Mouse (Mus musculus) heart, embryonic 11.5 days (tissue): ENCODE data around the gene Iqcd. TPM values are rescaled to one million over a fixed set of nuclear protein-coding genes. Genes with fewer than 3 reads are reported as not detected.

Experiments
- ATAC-seq: fragments of 200-750 bp; cut with Nextera tagmentation; replicated peaks from 2 replicates; pipeline ENCODE4 v1.8.0; 2017; ENCODE audit warnings: moderate library complexity; ENCODE audit not compliant: insufficient number of reproducible peaks, low FRiP score, low TSS enrichment
- H3K27ac ChIP-seq: fragments of 300-500 bp; sonication (generic); 2 replicates; pipeline ENCODE4 v1.5.1; 2014; ENCODE audit warnings: mild to moderate bottlenecking, low read depth, low read length
- H3K27me3 ChIP-seq: fragments of 300-500 bp; sonication (generic); 2 replicates; pipeline ENCODE4 v1.6.1; 2014; ENCODE audit warnings: mild to moderate bottlenecking, low read length, mixed read lengths; ENCODE audit not compliant: control insufficient read depth, insufficient read depth
- H3K36me3 ChIP-seq: fragments of 300-500 bp; sonication (generic); 2 replicates; pipeline ENCODE4 v1.6.1; 2014; ENCODE audit warnings: mild to moderate bottlenecking, low read length, moderate library complexity, mixed read lengths; ENCODE audit not compliant: control insufficient read depth, insufficient read depth
- H3K4me1 ChIP-seq: fragments of 300-500 bp; sonication (generic); 2 replicates; pipeline ENCODE4 v1.6.1; 2014; ENCODE audit warnings: low read length; ENCODE audit not compliant: control insufficient read depth, insufficient read depth
- H3K4me2 ChIP-seq: fragments of 300-500 bp; sonication (generic); 2 replicates; pipeline ENCODE4 v1.6.1; 2014; ENCODE audit warnings: mild to moderate bottlenecking, moderate library complexity
- H3K4me3 ChIP-seq: fragments of 300-500 bp; sonication (generic); 2 replicates; pipeline ENCODE4 v1.5.1; 2014; ENCODE audit warnings: low read depth, low read length
- H3K9ac ChIP-seq: fragments of 300-500 bp; sonication (generic); 2 replicates; pipeline ENCODE4 v1.6.1; 2014; ENCODE audit warnings: mild to moderate bottlenecking, low read depth, low read length, moderate library complexity
- H3K9me3 ChIP-seq: fragments of 300-500 bp; sonication (generic); replicated peaks from 2 replicates; pipeline ENCODE4 v1.6.1; 2016; ENCODE audit warnings: low read length; ENCODE audit not compliant: control insufficient read depth
- WGBS: fragments of 180-500 bp; shearing (Covaris S2); extraction: QIAGEN DNeasy Blood & Tissue Kit; methylation state at CpG from one replicate; pipeline ENCODE4 v1.1.7; 2014; ENCODE audit not compliant: insufficient replicate concordance; 5-methylcytosine and 5-hydroxymethylcytosine counted together
- polyA plus RNA-seq: library from polyadenylated mRNA; unstranded; fragments of >200 nt; fragmentation: Nextera tagmentation; extraction: Ambion mirVana; gene quantifications from 2 replicates; pipeline ENCODE4 v1.2.1, GENCODE M21; 2014

The Iqcd gene
- polyA plus RNA-seq: 0.18 and 0.54 TPM in 2 replicates

GRCm38 (mm10) chr5:120588569-120589094, at the start of gene Iqcd, which contains the start of gene Tpcn1:
Gene Iqcd, plus strand, starts transcription at chr5:120589016.
Gene Tpcn1, minus strand, starts transcription at chr5:120588673.
- peak; percentile 97 for ATAC-seq
- Histone ChIP-seq H3K9me3 (no peaks in the 10 kb centered on the region), H3K36me3 (no peaks in the 10 kb centered on the region), H3K4me3 (peak within 1 kb of the TSS; percentile 87), H3K27ac (peak within 1 kb of the TSS; percentile 71), H3K9ac (peak within 1 kb of the TSS; percentile 83), H3K4me2 (peak within 1 kb of the TSS; percentile 97), H3K4me1 (peaks cover 20% of the 10 kb centered on the region), H3K27me3 (no peaks in the 10 kb centered on the region)
- under 1% methylated on average over 35 of the region's 35 CpGs for WGBS

DNA sequence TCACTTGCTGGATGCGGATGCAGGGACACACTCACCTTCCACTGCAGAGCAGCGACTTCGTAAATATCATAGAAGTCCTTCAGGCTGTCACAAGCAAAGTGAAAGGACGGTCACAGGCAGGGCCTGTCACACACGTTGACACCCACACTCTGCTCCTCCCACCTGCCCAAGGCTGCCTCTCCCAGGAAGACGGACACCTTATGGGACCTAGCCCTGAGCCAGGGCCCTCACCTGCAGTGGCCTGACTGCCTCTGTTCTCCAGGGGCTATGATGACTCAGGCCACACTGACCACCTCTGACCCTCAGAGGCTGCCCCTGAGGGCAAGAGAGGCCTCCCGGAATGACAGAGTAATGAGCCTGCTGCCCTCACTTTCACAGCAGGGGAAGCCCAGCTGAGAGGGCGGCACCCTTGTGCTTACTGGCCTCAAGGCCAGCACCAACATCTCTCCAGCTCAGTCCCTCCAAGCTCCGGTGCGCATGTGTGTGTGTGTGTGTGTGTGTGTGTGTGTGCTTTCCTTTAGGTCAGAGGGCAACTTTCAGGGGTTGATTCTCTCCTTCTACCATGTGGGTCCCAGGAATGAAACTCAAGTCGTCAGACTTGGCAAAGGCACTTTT, 40.5 kb upstream of the Iqcd start:
- Histone ChIP-seq H3K9ac (no peak overlapping the region), H3K27ac (no peak overlapping the region), H3K27me3 (no peaks in the 10 kb centered on the region), H3K4me1 (0 out of 2 replicates have a peak, but pooled peaks cover 3% of the 10 kb centered on the region), H3K36me3 (peaks cover 12% of the 10 kb centered on the region), H3K4me3 (no peak overlapping the region), H3K4me2 (no peak overlapping the region), H3K9me3 (no peaks in the 10 kb centered on the region)
- no peak for ATAC-seq
- WGBS: 69% methylated on average over 11 of the region's 11 CpGs

- H3K9me3 ChIP-seq: no peaks in the 10 kb centered on the region
- 0 out of 2 replicates have a peak, but pooled peaks cover 3% of the 10 kb centered on the region for H3K4me1 ChIP-seq
- no peak overlapping the region for H3K27ac ChIP-seq
- H3K27me3 ChIP-seq: no peaks in the 10 kb centered on the region
- ATAC-seq: no peak
- H3K9ac ChIP-seq: no peak overlapping the region
- peaks cover 12% of the 10 kb centered on the region for H3K36me3 ChIP-seq
- H3K4me3 ChIP-seq: no peak overlapping the region
- 66% methylated on average over 5 of the region's 5 CpGs for WGBS
- no peak overlapping the region for H3K4me2 ChIP-seq
Observed at GRCm38 (mm10) chr5:120550137-120550536, 38.7 kb upstream of the Iqcd start.

GRCm38 (mm10) chr5:120550673-120551072, 38.1 kb upstream of the Iqcd start:
- no peak overlapping the region for H3K4me2 ChIP-seq
- peaks cover 14% of the 10 kb centered on the region for H3K36me3 ChIP-seq
- ATAC-seq: no peak
- H3K4me3 ChIP-seq: no peak overlapping the region
- 0 out of 2 replicates have a peak, but pooled peaks cover 3% of the 10 kb centered on the region for H3K4me1 ChIP-seq
- H3K9ac ChIP-seq: no peak overlapping the region
- 92% methylated on average over 5 of the region's 5 CpGs for WGBS
- H3K27me3 ChIP-seq: no peaks in the 10 kb centered on the region
- H3K27ac ChIP-seq: no peak overlapping the region
- no peaks in the 10 kb centered on the region for H3K9me3 ChIP-seq

DNA sequence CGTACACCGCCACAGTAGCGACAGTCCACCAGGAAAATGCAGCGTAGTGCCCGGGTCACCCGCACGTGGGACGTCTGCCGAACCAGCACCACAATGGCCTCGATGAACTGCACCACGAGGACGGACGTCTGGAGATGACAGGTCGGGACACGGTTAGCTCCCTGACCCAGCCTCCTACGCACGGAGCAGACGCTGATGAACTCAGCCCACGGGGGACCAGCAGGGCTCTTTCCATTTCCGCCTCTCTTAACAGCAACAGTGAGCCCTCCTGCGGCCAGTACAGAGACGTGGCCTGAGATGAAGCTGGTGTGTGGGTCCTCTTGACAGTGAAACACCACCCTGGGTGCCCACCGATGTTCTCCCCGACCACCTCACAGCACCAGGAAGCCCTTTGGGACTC, 32.9 kb upstream of the Iqcd start:
- Histone ChIP-seq H3K36me3 (peaks cover 18% of the 10 kb centered on the region), H3K4me2 (no peak overlapping the region), H3K27ac (no peak overlapping the region), H3K9ac (no peak overlapping the region), H3K9me3 (no peaks in the 10 kb centered on the region), H3K4me3 (no peak overlapping the region), H3K4me1 (peaks cover 21% of the 10 kb centered on the region), H3K27me3 (no peaks in the 10 kb centered on the region)
- no peak for ATAC-seq
- 88% methylated on average over 24 of the region's 24 CpGs for whole genome bisulfite sequencing

- no peak overlapping the region for H3K4me3 ChIP-seq
- WGBS: 78% methylated on average over 8 of the region's 8 CpGs
- H3K27ac ChIP-seq: no peak overlapping the region
- no peaks in the 10 kb centered on the region for H3K27me3 ChIP-seq
- no peaks in the 10 kb centered on the region for H3K9me3 ChIP-seq
- H3K36me3 ChIP-seq: peaks cover 10% of the 10 kb centered on the region; the same call in 1 of the 2 replicates
- H3K9ac ChIP-seq: no peak overlapping the region
- no peak overlapping the region for H3K4me2 ChIP-seq
- peaks cover 30% of the 10 kb centered on the region for H3K4me1 ChIP-seq
- ATAC-seq: no peak
Observed at GRCm38 (mm10) chr5:120558041-120558440, 30.8 kb upstream of the Iqcd start.

DNA sequence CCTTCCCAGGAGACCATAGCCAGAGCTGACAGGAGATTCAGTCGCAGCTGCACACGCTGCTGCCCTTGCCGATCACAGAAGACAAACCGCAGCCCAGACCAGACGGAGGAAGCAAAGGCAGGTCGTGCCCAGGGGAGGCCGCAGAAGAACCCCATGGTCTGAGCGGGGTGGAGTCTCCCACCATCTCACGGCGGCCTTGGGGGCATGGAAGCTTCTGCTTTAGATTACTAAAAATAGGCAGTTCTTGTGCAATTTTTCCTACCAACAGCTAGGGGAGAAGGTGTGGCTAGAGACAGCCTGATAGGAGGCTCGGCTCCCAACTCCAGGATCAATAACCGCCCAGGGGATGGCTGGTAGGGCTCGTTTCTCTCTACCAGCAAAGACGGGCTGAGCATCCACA, 30.1 kb upstream of the Iqcd start:
- no peak for ATAC-seq
- no peak overlapping the region for H3K27ac ChIP-seq
- peaks cover 35% of the 10 kb centered on the region for H3K4me1 ChIP-seq
- WGBS: 51% methylated on average over 14 of the region's 14 CpGs
- H3K36me3 ChIP-seq: peaks cover 8% of the 10 kb centered on the region; the same call in 1 of the 2 replicates
- no peaks in the 10 kb centered on the region for H3K27me3 ChIP-seq
- H3K4me3 ChIP-seq: no peak overlapping the region
- H3K9ac ChIP-seq: no peak overlapping the region
- no peak overlapping the region for H3K4me2 ChIP-seq
- no peaks in the 10 kb centered on the region for H3K9me3 ChIP-seq

GRCm38 (mm10) chr5:120560129-120560615, 28.6 kb upstream of the Iqcd start:
- H3K27me3 ChIP-seq: no peaks in the 10 kb centered on the region
- H3K9me3 ChIP-seq: no peaks in the 10 kb centered on the region
- ATAC-seq: no peak
- H3K9ac ChIP-seq: no peak overlapping the region
- no peak overlapping the region for H3K4me3 ChIP-seq
- WGBS: 74% methylated on average over 9 of the region's 9 CpGs
- peaks cover 35% of the 10 kb centered on the region for H3K4me1 ChIP-seq
- peaks cover 8% of the 10 kb centered on the region; the same call in 1 of the 2 replicates for H3K36me3 ChIP-seq
- H3K27ac ChIP-seq: 0 out of 2 replicates have a peak overlapping the region, but pooled peaks have one; percentile 10
- peak overlapping the region; percentile 24; the same call in 1 of the 2 replicates for H3K4me2 ChIP-seq
